Mouse (Mus musculus) adrenal gland, postnatal 10 days (tissue): ENCODE data around the gene Snd1. TPM values are rescaled to one million over a fixed set of nuclear protein-coding genes. Genes with fewer than 3 reads are reported as not detected.

ENCODE experiments used
- DNase-seq: peaks from one replicate; pipeline ENCODE4 v3.0.0; 2021; ENCODE audit warnings: mixed read lengths
- total RNA-seq, 2 experiments: library from RNA; stranded (reverse); gene quantifications; 2 replicates each; pipeline ENCODE4 v1.2.3; 2021

Gene Snd1
- total RNA-seq, 2 experiments from 2014 or later: 114 to 117 TPM

DNA sequence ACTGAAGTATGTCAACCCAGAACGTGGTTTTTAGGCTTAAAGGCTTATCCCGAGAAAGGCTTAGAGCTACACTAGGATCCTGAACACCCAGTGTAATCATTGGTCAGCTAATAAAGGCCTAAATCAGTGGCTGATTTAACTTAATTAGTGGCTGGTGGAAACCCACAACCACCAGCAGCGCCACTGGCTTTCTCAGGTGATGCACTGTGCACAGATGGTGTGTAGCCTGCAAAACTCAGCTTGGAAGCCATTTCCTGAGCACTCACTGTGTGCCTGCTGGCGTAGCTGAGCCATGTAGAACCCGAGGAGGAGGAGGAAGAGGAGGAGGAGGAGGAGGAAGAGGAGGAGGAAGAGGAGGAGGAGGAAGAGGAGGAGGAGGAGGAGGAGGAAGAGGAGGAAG lies 503.1 kb downstream of the Snd1 start:
- DNase-seq: no peak

- DNase-seq: no peak
Measured at GRCm38 (mm10) chr6:28978881-28979280, 503.9 kb downstream of the Snd1 start.

DNA sequence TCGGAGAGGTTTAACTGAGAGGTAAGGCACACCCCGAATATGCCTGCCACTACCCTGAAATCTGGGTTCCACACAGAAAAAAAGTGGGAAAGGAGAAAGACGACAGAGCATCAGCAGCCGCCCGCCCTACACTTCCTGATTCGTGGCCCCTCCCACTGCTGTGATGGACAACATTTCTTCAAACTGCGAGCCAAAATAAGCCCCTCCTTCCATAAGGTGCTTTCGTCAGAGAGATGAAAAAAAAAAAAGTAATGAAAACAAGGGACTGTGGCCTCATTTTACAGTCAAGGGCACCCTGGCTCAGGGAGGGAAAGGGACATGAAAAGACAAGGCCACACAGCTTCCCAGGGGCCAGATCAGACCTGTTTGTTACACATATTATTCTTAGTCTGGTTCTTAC lies 504.6 kb downstream of the Snd1 start:
- peak; percentile 18 for DNase-seq

GRCm38 (mm10) chr6:28980219-28980618 lies 505.3 kb downstream of the Snd1 start:
- peak; percentile 22 for DNase-seq

GRCm38 (mm10) chr6:28980750-28981584 lies 506.0 kb downstream of the Snd1 start:
- DNase-seq: peak; percentile 52

GRCm38 (mm10) chr6:28981585-28981948 lies 506.6 kb downstream of the Snd1 start:
- DNase-seq: no peak

GRCm38 (mm10) chr6:28981966-28982701 lies 507.2 kb downstream of the Snd1 start:
- peak; percentile 85 for DNase-seq

- DNase-seq: no peak
Measured at GRCm38 (mm10) chr6:28982817-28983216, 507.9 kb downstream of the Snd1 start.

Other genes with a start within 250 kb of the Snd1 start
- 10 to 100 TPM; 18.4 to 20.1 TPM for gene Zfp800, start 77.1 kb upstream of the Snd1 start, total RNA-seq
- gene Arf5, start 51.6 kb upstream of the Snd1 start, total RNA-seq: 100 to 1,000 TPM; 178 to 190 TPM
- under 1 TPM in 1 of 2 experiments, not detected in 1; 0.27 TPM for gene Fscn3, start 47.4 kb upstream of the Snd1 start, total RNA-seq
- 10 to 100 TPM; 12.2 to 12.7 TPM for gene Gcc1, start 46.7 kb upstream of the Snd1 start, total RNA-seq
- not detected for gene Pax4, start 25.8 kb upstream of the Snd1 start, total RNA-seq